Mouse (Mus musculus): ENCODE results near the gene Topaz1. TPM values are rescaled to one million over a fixed set of nuclear protein-coding genes. Genes with fewer than 3 reads are reported as not detected.
A peak's percentile ranks its signal among the peaks of the same experiment; 100 is the strongest.

Gene Topaz1
- polyA plus RNA-seq, 1 experiment from 2014 or later: not detected

- Histone ChIP-seq H3K4me3 (no peak overlapping the region), H3K4me2 (replicated peaks) (no peak overlapping the region), H3K27ac (replicated peaks) (no peak overlapping the region), H3K4me1 (no peaks in the 10 kb centered on the region), H3K9me3 (no peaks in the 10 kb centered on the region), H3K36me3 (no peaks in the 10 kb centered on the region), H3K9ac (replicated peaks) (no peak overlapping the region), H3K27me3 (peaks cover 6% of the 10 kb centered on the region; the same call in 1 of the 2 replicates)
- 24% methylated on average over 4 of the region's 4 CpGs for WGBS
- ATAC-seq (replicated peaks): no peak
Measured at GRCm38 (mm10) chr9:122736742-122737141, 10.4 kb upstream of the Topaz1 start.

- Histone ChIP-seq H3K4me3 (no peak overlapping the region), H3K9me3 (no peaks in the 10 kb centered on the region), H3K4me1 (no peaks in the 10 kb centered on the region), H3K36me3 (no peaks in the 10 kb centered on the region), H3K27ac (replicated peaks) (no peak overlapping the region), H3K9ac (replicated peaks) (no peak overlapping the region), H3K27me3 (no peaks in the 10 kb centered on the region), H3K4me2 (replicated peaks) (no peak overlapping the region)
- ATAC-seq (replicated peaks): no peak
- WGBS: 84% methylated on average over 1 of the region's 1 CpGs
Measured at GRCm38 (mm10) chr9:122745879-122746278, 1.3 kb upstream of the Topaz1 start.

GRCm38 (mm10) chr9:122757614-122758013 is 10.5 kb downstream of the Topaz1 start:
- Histone ChIP-seq H3K4me2 (replicated peaks) (no peak overlapping the region), H3K27ac (replicated peaks) (no peak overlapping the region), H3K36me3 (no peaks in the 10 kb centered on the region), H3K9me3 (no peaks in the 10 kb centered on the region), H3K4me1 (no peaks in the 10 kb centered on the region), H3K4me3 (no peak overlapping the region), H3K9ac (replicated peaks) (no peak overlapping the region), H3K27me3 (no peaks in the 10 kb centered on the region)
- WGBS: 53% methylated on average over 2 of the region's 2 CpGs
- ATAC-seq (replicated peaks): no peak

- no peak overlapping the region for H3K4me3 ChIP-seq
- H3K27me3 ChIP-seq: no peaks in the 10 kb centered on the region
- H3K4me1 ChIP-seq: no peaks in the 10 kb centered on the region
- no peaks in the 10 kb centered on the region for H3K9me3 ChIP-seq
- H3K36me3 ChIP-seq: no peaks in the 10 kb centered on the region
- H3K4me2 ChIP-seq (replicated peaks): no peak overlapping the region
- no peak overlapping the region for H3K27ac ChIP-seq (replicated peaks)
- ATAC-seq (replicated peaks): no peak
- no peak overlapping the region for H3K9ac ChIP-seq (replicated peaks)
Measured at GRCm38 (mm10) chr9:122760111-122760510, 13.0 kb downstream of the Topaz1 start.

- 77% methylated on average over 5 of the region's 5 CpGs for WGBS
- Histone ChIP-seq H3K27ac (replicated peaks) (no peak overlapping the region), H3K9me3 (no peaks in the 10 kb centered on the region), H3K4me3 (no peak overlapping the region), H3K36me3 (no peaks in the 10 kb centered on the region), H3K4me1 (no peaks in the 10 kb centered on the region), H3K27me3 (no peaks in the 10 kb centered on the region), H3K4me2 (replicated peaks) (no peak overlapping the region), H3K9ac (replicated peaks) (no peak overlapping the region)
- ATAC-seq (replicated peaks): no peak
Measured at GRCm38 (mm10) chr9:122785231-122785630, 38.1 kb downstream of the Topaz1 start.

- no peak overlapping the region for H3K27ac ChIP-seq (replicated peaks)
- no peaks in the 10 kb centered on the region for H3K9me3 ChIP-seq
- ATAC-seq (replicated peaks): no peak
- H3K9ac ChIP-seq (replicated peaks): no peak overlapping the region
- no peaks in the 10 kb centered on the region for H3K36me3 ChIP-seq
- no peak overlapping the region for H3K4me2 ChIP-seq (replicated peaks)
- H3K4me1 ChIP-seq: no peaks in the 10 kb centered on the region
- WGBS: 98% methylated on average over 1 of the region's 1 CpGs
- H3K27me3 ChIP-seq: no peaks in the 10 kb centered on the region
- H3K4me3 ChIP-seq: no peak overlapping the region
Measured at GRCm38 (mm10) chr9:122786534-122786933, 39.4 kb downstream of the Topaz1 start.

- H3K9me3 ChIP-seq: no peaks in the 10 kb centered on the region
- 7% methylated on average over 42 of the region's 42 CpGs for WGBS
- H3K27ac ChIP-seq (replicated peaks): peak within 1 kb of the TSS; percentile 93
- ATAC-seq (replicated peaks): peak; percentile 98
- H3K4me1 ChIP-seq: peaks cover 11% of the 10 kb centered on the region
- peak within 1 kb of the TSS; percentile 75 for H3K9ac ChIP-seq (replicated peaks)
- peak within 1 kb of the TSS; percentile 62 for H3K4me2 ChIP-seq (replicated peaks)
- H3K27me3 ChIP-seq: no peaks in the 10 kb centered on the region
- peak within 1 kb of the TSS; percentile 69 for H3K4me3 ChIP-seq
- no peaks in the 10 kb centered on the region for H3K36me3 ChIP-seq
Measured at GRCm38 (mm10) chr9:122805053-122805844, 58.1 kb downstream of the Topaz1 start, which contains the start of gene Tcaim. Gene Tcaim, plus strand, starts transcription at chr9:122805539.

GRCm38 (mm10) chr9:122805845-122806341 is 58.7 kb downstream of the Topaz1 start:
- H3K4me3 ChIP-seq: peak overlapping the region; percentile 69
- peaks cover 11% of the 10 kb centered on the region for H3K4me1 ChIP-seq
- H3K27ac ChIP-seq (replicated peaks): peak overlapping the region; percentile 93
- H3K4me2 ChIP-seq (replicated peaks): peak overlapping the region; percentile 62
- no peaks in the 10 kb centered on the region for H3K9me3 ChIP-seq
- H3K27me3 ChIP-seq: no peaks in the 10 kb centered on the region
- 13% methylated on average over 10 of the region's 10 CpGs for WGBS
- no peak for ATAC-seq (replicated peaks)
- peak overlapping the region; percentile 75 for H3K9ac ChIP-seq (replicated peaks)
- H3K36me3 ChIP-seq: no peaks in the 10 kb centered on the region; the same call in 1 of the 2 replicates

- Histone ChIP-seq H3K27ac (replicated peaks) (no peak overlapping the region), H3K27me3 (no peaks in the 10 kb centered on the region), H3K36me3 (no peaks in the 10 kb centered on the region; the same call in 1 of the 2 replicates), H3K4me2 (replicated peaks) (no peak overlapping the region), H3K4me1 (peaks cover 11% of the 10 kb centered on the region), H3K4me3 (no peak overlapping the region), H3K9ac (replicated peaks) (no peak overlapping the region), H3K9me3 (no peaks in the 10 kb centered on the region)
- ATAC-seq (replicated peaks): no peak
- WGBS: 95% methylated on average over 2 of the region's 2 CpGs
Measured at GRCm38 (mm10) chr9:122807186-122807585, 60.0 kb downstream of the Topaz1 start.

GRCm38 (mm10) chr9:122810212-122810611 is 63.1 kb downstream of the Topaz1 start:
- WGBS: 92% methylated on average over 3 of the region's 3 CpGs
- H3K4me2 ChIP-seq (replicated peaks): no peak overlapping the region
- H3K9ac ChIP-seq (replicated peaks): no peak overlapping the region
- no peak for ATAC-seq (replicated peaks)
- H3K4me1 ChIP-seq: peaks cover 11% of the 10 kb centered on the region
- no peaks in the 10 kb centered on the region for H3K9me3 ChIP-seq
- no peak overlapping the region for H3K4me3 ChIP-seq
- H3K36me3 ChIP-seq: peaks cover 3% of the 10 kb centered on the region; the same call in 1 of the 2 replicates
- no peak overlapping the region for H3K27ac ChIP-seq (replicated peaks)
- H3K27me3 ChIP-seq: no peaks in the 10 kb centered on the region

- ATAC-seq (replicated peaks): no peak
- WGBS: 87% methylated on average over 5 of the region's 5 CpGs
- no peak overlapping the region for H3K4me2 ChIP-seq (replicated peaks)
- H3K9ac ChIP-seq (replicated peaks): no peak overlapping the region
- no peaks in the 10 kb centered on the region for H3K4me1 ChIP-seq
- H3K9me3 ChIP-seq: no peaks in the 10 kb centered on the region
- H3K27ac ChIP-seq (replicated peaks): no peak overlapping the region
- no peaks in the 10 kb centered on the region for H3K27me3 ChIP-seq
- H3K36me3 ChIP-seq: peaks cover 12% of the 10 kb centered on the region; the same call in 1 of the 2 replicates
- H3K4me3 ChIP-seq: no peak overlapping the region
Measured at GRCm38 (mm10) chr9:122812386-122812785, 65.2 kb downstream of the Topaz1 start.

- no peak for ATAC-seq (replicated peaks)
- Histone ChIP-seq H3K27ac (replicated peaks) (no peak overlapping the region), H3K9me3 (no peaks in the 10 kb centered on the region), H3K27me3 (no peaks in the 10 kb centered on the region), H3K4me2 (replicated peaks) (no peak overlapping the region), H3K9ac (replicated peaks) (no peak overlapping the region), H3K36me3 (peaks cover 18% of the 10 kb centered on the region; the same call in 1 of the 2 replicates), H3K4me1 (no peaks in the 10 kb centered on the region), H3K4me3 (no peak overlapping the region)
- 97% methylated on average over 2 of the region's 2 CpGs for WGBS
Measured at GRCm38 (mm10) chr9:122814775-122815174, 67.6 kb downstream of the Topaz1 start.
